Mouse (Mus musculus) kidney, postnatal 36 days (tissue): ENCODE data around the gene Cdyl.
"Not testable (repeated sequence)": the region's sequence is repeated elsewhere in the genome, so short reads cannot be mapped to it uniquely, and the experiment has no call there.

ENCODE experiments used
- DNase-seq, 2 experiments: peaks; one replicate each; pipeline ENCODE4 v3.0.0; 2021 to 2022; ENCODE audit warnings: mixed read lengths in 2 of 2

Gene Cdyl

DNA sequence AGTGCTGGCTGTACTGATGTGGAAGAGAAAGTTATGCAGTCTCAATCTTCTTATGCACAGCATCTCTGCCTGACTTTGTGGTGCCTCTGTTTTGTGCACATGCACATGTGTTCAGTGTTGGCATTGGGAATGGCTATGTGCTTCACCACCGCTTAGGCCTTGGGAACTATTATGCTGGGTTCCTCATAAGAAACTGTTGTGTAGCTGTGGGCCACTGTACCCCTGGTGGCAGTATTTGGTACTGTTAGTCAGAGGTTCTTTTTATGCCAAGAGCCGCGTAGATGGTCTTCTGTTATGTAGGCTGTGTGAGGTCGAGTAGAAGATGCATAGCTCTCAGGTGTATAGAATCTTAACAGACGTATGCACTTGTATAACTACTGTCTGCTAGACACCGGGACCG lies 147.4 kb downstream of the Cdyl start:
- DNase-seq = no peak

GRCm38 (mm10) chr13:35807525-35807924 lies 147.9 kb downstream of the Cdyl start:
- DNase-seq = no peak

DNA sequence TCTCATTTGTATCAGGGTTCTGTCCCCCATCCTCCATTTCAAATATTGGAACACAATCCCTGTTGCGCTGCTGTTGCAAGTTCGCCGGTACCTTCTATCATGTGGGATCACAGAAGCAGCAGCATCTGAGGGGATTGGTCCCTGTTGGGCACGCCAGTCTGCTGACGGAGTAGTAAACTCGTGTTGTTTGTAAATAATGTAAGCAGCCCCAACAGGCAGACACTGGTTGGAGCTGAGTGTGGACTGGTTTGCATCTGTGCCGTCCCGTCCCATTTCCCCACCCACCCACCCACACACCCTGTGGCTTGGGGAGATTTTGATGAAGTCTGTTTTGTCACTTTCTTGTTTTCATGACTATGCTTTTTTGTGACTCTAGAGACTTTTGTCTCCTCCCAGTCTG lies 148.3 kb downstream of the Cdyl start:
- no peak for DNase-seq

- DNase-seq = no peak
These were observed 149.9 kb downstream of the Cdyl start for GRCm38 (mm10) chr13:35809252-35810159.

GRCm38 (mm10) chr13:35810160-35810537 lies 150.5 kb downstream of the Cdyl start:
- DNase-seq = no peak

- peak in 1 of 2 experiments; percentile 40 for DNase-seq
These were observed 151.9 kb downstream of the Cdyl start for GRCm38 (mm10) chr13:35811361-35812190.

- DNase-seq = no peak
These were observed 152.5 kb downstream of the Cdyl start for GRCm38 (mm10) chr13:35812191-35812440.

- DNase-seq = no peak
These were observed 153.9 kb downstream of the Cdyl start for GRCm38 (mm10) chr13:35813348-35814127.

- DNase-seq = no peak
These were observed 155.6 kb downstream of the Cdyl start for GRCm38 (mm10) chr13:35815205-35815726.

- peak; percentile 88 to 92 for DNase-seq
These were observed 156.2 kb downstream of the Cdyl start for GRCm38 (mm10) chr13:35815782-35816368.

DNA sequence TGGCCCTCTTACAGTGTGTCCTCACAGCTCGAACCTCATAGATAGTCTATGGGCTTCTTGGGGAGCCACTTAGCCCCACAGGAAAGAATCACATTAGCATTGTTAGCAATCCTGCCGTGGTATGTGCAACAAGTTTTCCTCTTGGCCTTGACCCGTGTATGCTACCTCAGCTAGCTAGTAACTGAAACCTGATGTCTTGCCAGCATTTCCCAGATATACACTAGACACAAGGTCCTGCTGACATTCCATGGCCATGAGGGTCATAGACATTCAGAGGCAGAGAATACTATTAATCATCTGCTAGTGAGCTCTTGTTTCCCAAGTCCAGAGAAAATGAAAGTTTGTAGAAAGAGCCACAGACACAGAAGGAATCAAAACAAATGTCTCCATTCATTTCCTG lies 158.0 kb downstream of the Cdyl start:
- peak in 1 of 2 experiments; percentile 29 for DNase-seq

GRCm38 (mm10) chr13:35818060-35818459 lies 158.4 kb downstream of the Cdyl start:
- DNase-seq = no peak

GRCm38 (mm10) chr13:35821821-35822454 lies 162.3 kb downstream of the Cdyl start:
- DNase-seq = no peak

DNA sequence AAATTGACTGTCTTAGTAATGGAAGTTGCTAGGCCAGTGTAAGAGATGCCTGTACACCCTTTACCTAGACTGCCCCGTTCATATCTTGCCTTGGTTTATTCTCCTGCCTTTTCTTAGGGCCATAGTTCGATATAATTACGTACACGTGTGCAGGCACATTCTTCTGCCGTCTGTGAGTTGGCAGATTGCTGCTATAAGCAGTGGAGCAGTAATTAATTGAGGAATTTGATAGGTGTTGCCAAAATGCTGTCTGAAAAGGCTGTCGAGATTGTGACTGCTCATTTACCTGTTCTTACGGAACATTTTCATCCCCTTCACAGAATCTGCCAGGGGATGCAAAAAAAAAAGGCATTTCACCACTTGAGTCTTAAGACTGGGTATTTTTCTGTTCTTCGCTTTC lies 163.2 kb downstream of the Cdyl start:
- no peak for DNase-seq

DNA sequence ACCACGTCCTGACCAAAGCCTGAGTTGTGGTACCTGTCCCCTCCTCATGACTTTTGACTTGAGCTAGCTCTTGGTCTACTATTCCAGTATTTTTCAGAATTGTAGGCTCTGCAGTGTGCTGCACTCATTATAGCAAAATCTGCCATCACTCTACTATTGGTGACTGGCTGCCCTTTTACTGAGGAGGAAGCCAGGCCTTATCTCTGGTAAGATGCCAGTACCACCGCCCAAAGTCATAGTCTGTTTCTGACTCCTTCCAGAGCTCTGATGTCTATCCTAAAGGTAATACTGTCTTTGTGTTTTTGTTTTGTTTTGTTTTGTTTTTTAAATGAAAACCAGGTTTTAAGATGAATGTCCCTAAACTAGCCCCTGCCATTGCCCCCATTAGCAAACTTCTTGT lies 166.0 kb downstream of the Cdyl start:
- no peak for DNase-seq

DNA sequence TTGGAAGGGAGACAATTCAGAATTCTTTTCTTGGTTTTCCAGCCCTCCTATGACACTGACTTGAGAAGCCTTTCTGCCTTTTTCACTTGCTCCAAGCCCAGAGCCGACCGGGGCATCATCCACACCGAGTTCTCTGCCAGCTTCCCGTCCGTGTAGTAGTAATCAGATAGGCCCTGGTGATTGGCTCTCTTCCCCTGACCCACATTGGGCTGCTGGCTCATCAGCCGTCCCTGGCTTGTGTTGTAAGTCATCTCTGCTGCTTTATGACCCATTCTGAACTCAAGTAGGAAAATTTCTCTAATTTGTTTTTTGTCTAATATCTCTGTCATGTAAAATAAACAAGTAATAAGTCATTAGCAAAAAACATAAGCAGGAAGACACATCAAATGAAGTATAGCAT lies 173.0 kb downstream of the Cdyl start:
- no peak for DNase-seq

- no peak for DNase-seq
These were observed 174.3 kb downstream of the Cdyl start for GRCm38 (mm10) chr13:35833941-35834340.

GRCm38 (mm10) chr13:35835669-35836068 lies 176.0 kb downstream of the Cdyl start:
- peak in 1 of 2 experiments; percentile 17 for DNase-seq

- not testable (repeated sequence) for DNase-seq
These were observed 176.9 kb downstream of the Cdyl start for GRCm38 (mm10) chr13:35836501-35836900.

GRCm38 (mm10) chr13:35840102-35840501 lies 180.5 kb downstream of the Cdyl start:
- DNase-seq = no peak

GRCm38 (mm10) chr13:35843383-35843782 lies 183.8 kb downstream of the Cdyl start:
- no peak for DNase-seq

- no peak for DNase-seq
These were observed 185.7 kb downstream of the Cdyl start for GRCm38 (mm10) chr13:35845306-35845705.
